Mouse (Mus musculus) spleen, adult 2 months (tissue): ENCODE results near the gene St6gal1.

ENCODE experiments used
- CTCF ChIP-seq: fragments of 200-500 bp; IDR thresholded peaks from 2 replicates; pipeline ENCODE4 v1.5.1; 2011; ENCODE audit warnings: mild to moderate bottlenecking, inconsistent platforms; ENCODE audit not compliant: insufficient read depth, insufficient read length, insufficient replicate concordance; ENCODE audit errors: extremely low read depth
- POLR2A ChIP-seq: fragments of 200-500 bp; IDR thresholded peaks from 2 replicates; pipeline ENCODE4 v1.6.1; 2011; ENCODE audit warnings: low read depth, low read length, inconsistent platforms

DNA sequence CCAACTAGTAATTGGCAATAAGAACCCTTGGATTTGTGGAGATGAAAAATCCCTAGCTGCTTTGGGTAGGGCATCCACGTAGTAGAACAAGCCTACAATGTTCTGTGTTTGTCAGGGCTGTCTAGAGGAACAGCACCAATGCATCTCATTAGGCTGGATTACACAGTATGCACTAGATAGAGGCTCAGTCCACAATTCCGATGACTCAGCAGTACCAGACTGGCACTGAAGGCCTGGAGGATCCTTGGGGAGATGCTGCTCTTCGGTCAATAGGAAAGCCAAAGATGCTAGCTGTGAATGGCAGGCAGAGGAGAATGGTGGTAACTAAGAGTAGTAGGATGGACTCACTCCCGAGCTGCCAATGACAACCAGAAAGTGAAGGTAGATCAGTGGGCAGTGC, 149.5 kb downstream of the St6gal1 start:
- TF ChIP-seq POLR2A (no peak), CTCF (no peak)
